Mouse (Mus musculus) liver, embryonic 14.5 days (tissue): ENCODE measurements around the gene F2rl1. TPM values are rescaled to one million over a fixed set of nuclear protein-coding genes. Genes with fewer than 3 reads are reported as not detected.

Experiments
- ATAC-seq: fragments of 200-750 bp; cut with Nextera tagmentation; 2 replicates; pipeline ENCODE4 v1.8.0; 2017; ENCODE audit warnings: moderate number of reproducible peaks, mild to moderate bottlenecking, moderate library complexity; ENCODE audit not compliant: insufficient read depth
- DNase-seq, 3 experiments: peaks; one replicate each; pipeline ENCODE4 v3.0.0-alpha.2; 2012 to 2013; ENCODE audit warnings: low read depth in 3 of 3, low spot score in 3 of 3
- H3K27ac ChIP-seq: fragments of 300-500 bp; sonication (generic); 2 replicates; pipeline ENCODE4 v1.5.1; 2014; ENCODE audit warnings: moderate library complexity, mild to moderate bottlenecking, control low read depth, inconsistent platforms
- H3K27me3 ChIP-seq: fragments of 300-500 bp; sonication (generic); 2 replicates; pipeline ENCODE4 v1.6.1; 2014; ENCODE audit warnings: mild to moderate bottlenecking, low read length, moderate library complexity; ENCODE audit not compliant: control insufficient read depth, insufficient read depth
- H3K36me3 ChIP-seq: fragments of 300-500 bp; sonication (generic); replicated peaks from 2 replicates; pipeline ENCODE4 v1.6.1; 2014; ENCODE audit warnings: low read depth; ENCODE audit not compliant: control insufficient read depth, insufficient read depth
- H3K4me1 ChIP-seq, 2 experiments: fragments of 200-500 bp in 1 of 2; fragments of 300-500 bp in 1 of 2; sonication (generic) in 1 of 2; replicated peaks; 2 replicates each; pipeline ENCODE4 v1.6.1; 2012 to 2014; ENCODE audit warnings: antibody characterized with exemption in 1 of 2, inconsistent platforms in 1 of 2, low read length in 1 of 2; ENCODE audit not compliant: control insufficient read depth in 2 of 2, insufficient read depth in 2 of 2
- H3K4me2 ChIP-seq: fragments of 300-500 bp; sonication (generic); 2 replicates; pipeline ENCODE4 v1.6.1; 2014; ENCODE audit warnings: low read depth, mild to moderate bottlenecking, control low read depth, moderate library complexity
- H3K4me3 ChIP-seq, 2 experiments: fragments of 200-500 bp in 1 of 2; fragments of 300-500 bp in 1 of 2; sonication (generic) in 1 of 2; 2 replicates each; pipeline ENCODE4 v1.5.1; 2012 to 2014; ENCODE audit warnings: low read depth in 2 of 2, low read length in 2 of 2, mild to moderate bottlenecking in 2 of 2, control low read depth in 1 of 2, inconsistent platforms in 1 of 2, moderate library complexity in 1 of 2; ENCODE audit not compliant: insufficient read depth in 1 of 2
- H3K9ac ChIP-seq: fragments of 300-500 bp; sonication (generic); replicated peaks from 2 replicates; pipeline ENCODE4 v1.6.1; 2014; ENCODE audit warnings: mild to moderate bottlenecking, control low read depth, moderate library complexity
- H3K9me3 ChIP-seq: fragments of 300-500 bp; sonication (generic); 2 replicates; pipeline ENCODE4 v1.6.1; 2016; ENCODE audit warnings: low read length, mixed read lengths; ENCODE audit not compliant: control insufficient read depth
- CTCF ChIP-seq: IDR thresholded peaks from 2 replicates; pipeline ENCODE4 v1.5.1; 2016; ENCODE audit warnings: antibody characterized with exemption, low read depth, control low read depth
- EP300 ChIP-seq: IDR thresholded peaks from 2 replicates; pipeline ENCODE4 v1.6.1; 2016; ENCODE audit warnings: antibody characterized with exemption, low read depth
- WGBS: fragments of 180-500 bp; shearing (Covaris S2); extraction: QIAGEN DNeasy Blood & Tissue Kit; methylation state at CpG from one replicate; pipeline ENCODE4 v1.1.7; 2014; ENCODE audit not compliant: insufficient replicate concordance; 5-methylcytosine and 5-hydroxymethylcytosine counted together
- polyA plus RNA-seq, 2 experiments: library from polyadenylated mRNA; depleted of rRNA in 1 of 2; stranded (reverse) in 1 of 2; unstranded in 1 of 2; fragments of >200 nt; fragmentation: Nextera tagmentation in 1 of 2; extraction: Ambion mirVana in 1 of 2; gene quantifications; 2 replicates each; pipeline versions ENCODE4 v1.2.1 to v1.2.3; 2012 to 2014

F2rl1 gene
- polyA plus RNA-seq, 2 experiments = 0.30 to 0.71 TPM

DNA sequence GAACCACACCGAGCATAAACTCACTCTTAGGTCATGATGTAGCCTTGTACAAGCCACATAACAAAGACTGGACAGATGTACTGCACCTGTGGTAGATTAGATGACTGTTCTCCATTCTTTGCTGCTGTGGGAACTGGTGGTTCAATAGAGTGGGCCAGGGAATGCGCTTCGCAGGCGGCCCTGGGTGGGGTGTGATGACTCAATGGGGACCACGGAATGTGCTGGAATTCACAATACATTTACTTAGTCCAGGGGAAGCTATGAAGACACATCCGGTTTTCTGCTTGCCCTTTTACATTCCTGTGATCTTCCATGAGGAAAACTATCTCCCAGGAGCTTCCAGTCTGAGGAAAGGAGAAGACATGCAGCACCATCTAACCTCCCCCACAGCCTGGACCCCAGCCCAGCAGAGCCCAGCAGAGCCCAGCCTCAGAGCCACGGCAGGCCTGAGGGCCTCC, 20.7 kb upstream of the F2rl1 start:
- no peak for TF ChIP-seq CTCF
- TF ChIP-seq EP300 = no peak
- Histone ChIP-seq H3K36me3 (no peaks in the 10 kb centered on the region), H3K27ac (no peak overlapping the region), H3K9me3 (no peaks in the 10 kb centered on the region), H3K4me3 (no peak overlapping the region), H3K9ac (no peak overlapping the region), H3K4me2 (no peak overlapping the region), H3K27me3 (peaks cover 14% of the 10 kb centered on the region), H3K4me1 (peaks cover 0 to 3% of the 10 kb centered on the region in 2 experiments; a peak in 1 of 4 replicates)
- 70% methylated on average over 7 of the region's 7 CpGs for WGBS
- ATAC-seq (no peak), DNase-seq (no peak)

DNA sequence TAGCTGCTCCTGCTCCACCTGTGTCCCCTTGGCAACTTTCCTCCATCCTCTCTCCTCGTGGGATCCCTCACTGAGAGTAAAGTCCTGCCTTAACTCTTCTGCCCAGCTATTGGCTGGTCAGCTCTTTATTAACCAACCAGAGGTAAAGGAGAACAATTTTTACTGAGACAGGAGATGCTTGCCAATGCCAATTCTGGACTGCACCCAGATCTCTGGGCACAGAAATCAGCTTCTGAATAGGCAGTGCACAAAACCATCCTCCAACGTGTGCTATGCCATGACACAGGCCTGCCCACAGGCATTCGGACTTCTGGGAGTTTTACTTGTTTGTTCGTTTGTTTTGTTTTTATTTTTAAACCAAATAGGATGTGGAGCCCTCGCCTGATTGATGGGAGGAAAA, 13.0 kb upstream of the F2rl1 start:
- no peak overlapping the region for H3K4me3 ChIP-seq
- TF ChIP-seq CTCF = no peak
- no peak for TF ChIP-seq EP300
- H3K9me3 ChIP-seq = no peaks in the 10 kb centered on the region
- DNase-seq (no peak), ATAC-seq (no peak)
- H3K27ac ChIP-seq = no peak overlapping the region
- 54% methylated on average over 5 of the region's 5 CpGs for WGBS
- H3K27me3 ChIP-seq = no peaks in the 10 kb centered on the region; the same call in 1 of the 2 replicates
- no peak overlapping the region for H3K4me2 ChIP-seq
- no peaks in the 10 kb centered on the region for H3K36me3 ChIP-seq
- H3K9ac ChIP-seq = no peak overlapping the region
- H3K4me1 ChIP-seq = peaks cover 20 to 21% of the 10 kb centered on the region in 2 experiments

- H3K9ac ChIP-seq = no peak overlapping the region; the same call in 1 of the 2 replicates
- H3K4me2 ChIP-seq = peak overlapping the region; percentile 58
- peak overlapping the region in 1 of 2 experiments; percentile 12; a peak in 2 of 4 replicates for H3K4me3 ChIP-seq
- H3K27ac ChIP-seq = peak overlapping the region; percentile 11
- no peaks in the 10 kb centered on the region for H3K36me3 ChIP-seq
- no peaks in the 10 kb centered on the region; the same call in 1 of the 2 replicates for H3K27me3 ChIP-seq
- ATAC-seq (peak; percentile 13; the same call in 1 of the 2 replicates), DNase-seq (no peak)
- 18% methylated on average over 5 of the region's 5 CpGs for WGBS
- H3K9me3 ChIP-seq = no peaks in the 10 kb centered on the region
- TF ChIP-seq EP300 = no peak
- no peak for TF ChIP-seq CTCF
- peaks cover 24 to 32% of the 10 kb centered on the region in 2 experiments for H3K4me1 ChIP-seq
Measured at GRCm38 (mm10) chr13:95536117-95536493, 11.1 kb upstream of the F2rl1 start.

DNA sequence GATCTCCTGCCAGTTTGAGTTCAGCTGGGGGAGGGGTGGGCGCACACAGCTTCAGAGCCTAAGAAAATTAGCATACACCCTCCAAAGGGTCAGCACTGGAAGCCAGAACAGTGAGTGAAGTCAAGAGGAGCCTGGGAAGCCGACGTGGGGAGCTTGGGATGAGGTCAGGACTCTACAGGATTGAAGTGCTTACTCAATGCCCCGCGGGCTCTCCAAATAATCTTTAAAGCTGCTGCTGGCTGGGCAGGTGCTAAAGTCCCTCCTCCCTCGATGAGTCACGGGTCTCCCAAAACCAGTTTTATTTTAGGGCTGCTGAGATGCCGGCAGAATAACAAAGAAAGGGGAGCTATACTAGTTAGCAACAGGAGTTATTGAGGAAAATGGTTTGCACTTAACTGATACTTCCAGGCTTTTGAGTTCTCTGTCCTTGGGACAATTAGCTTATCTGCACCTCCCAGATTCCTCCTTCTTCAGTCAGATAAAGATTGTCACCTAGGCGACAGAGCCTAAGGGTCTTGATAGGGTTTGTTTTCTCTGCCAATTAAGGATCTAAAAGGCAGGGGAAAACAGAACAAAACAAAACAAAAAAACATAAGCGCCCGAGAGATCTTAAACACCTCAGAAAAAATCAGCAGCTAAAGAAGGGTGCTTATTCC, 10.6 kb upstream of the F2rl1 start:
- peak in 1 of 3 experiments; percentile 76 for DNase-seq
- TF ChIP-seq EP300 (peak; percentile 87), CTCF (no peak)
- H3K4me2 ChIP-seq = peak overlapping the region; percentile 58
- no peaks in the 10 kb centered on the region; the same call in 1 of the 2 replicates for H3K27me3 ChIP-seq
- H3K36me3 ChIP-seq = no peaks in the 10 kb centered on the region
- ATAC-seq = peak; percentile 81
- peak overlapping the region; percentile 11 for H3K27ac ChIP-seq
- H3K9ac ChIP-seq = peak overlapping the region; percentile 23; the same call in 1 of the 2 replicates
- peak overlapping the region; percentile 12 to 25; a peak in 3 of 4 replicates for H3K4me3 ChIP-seq
- WGBS = 6% methylated on average over 11 of the region's 11 CpGs
- no peaks in the 10 kb centered on the region for H3K9me3 ChIP-seq
- peaks cover 24 to 32% of the 10 kb centered on the region in 2 experiments for H3K4me1 ChIP-seq

- Histone ChIP-seq H3K36me3 (no peaks in the 10 kb centered on the region), H3K4me1 (peaks cover 24 to 32% of the 10 kb centered on the region in 2 experiments), H3K9ac (no peak overlapping the region; the same call in 1 of the 2 replicates), H3K9me3 (no peaks in the 10 kb centered on the region), H3K4me3 (peak overlapping the region; percentile 12 to 25; a peak in 3 of 4 replicates), H3K4me2 (peak overlapping the region; percentile 58), H3K27ac (no peak overlapping the region), H3K27me3 (peaks cover 3% of the 10 kb centered on the region)
- TF ChIP-seq CTCF (no peak), EP300 (no peak)
- no peak for DNase-seq
- no peak for ATAC-seq
- WGBS = 13% methylated on average over 6 of the region's 6 CpGs
Measured at GRCm38 (mm10) chr13:95535026-95535425, 10.0 kb upstream of the F2rl1 start.
